Mouse (Mus musculus): ENCODE data around the gene Ndrg3. TPM values are rescaled to one million over a fixed set of nuclear protein-coding genes. Genes with fewer than 3 reads are reported as not detected.

Ndrg3 gene
- total and polyA plus RNA-seq, 3 experiments, result 16.6 to 27.5 (median 21.8) TPM

- peaks cover 3 to 23% of the 10 kb centered on the region in 2 experiments for H3K36me3 ChIP-seq (replicated peaks in 1 of 2; ENCODE audit: control insufficient read depth in 1 of 2, insufficient read depth in 1 of 2, low read length in 1 of 2)
- dilution Hi-C loops (cut with MboI; ENCODE audit: extremely low pct_ligation_motif_present, extremely low pct_unique_long_range_greater_than_20kb, low sequenced_read_pairs), result no loop called here
- in situ Hi-C loops (cut with MboI; ENCODE audit: low pct_ligation_motif_present, low pct_unique_long_range_greater_than_20kb, low sequenced_read_pairs), result no loop called here
- no peak overlapping the region for H3K4me3 ChIP-seq (replicated peaks in 1 of 3; ENCODE audit: low read depth in 2 of 3, low read length in 2 of 3, poor library complexity in 1 of 3)
- no peaks in the 10 kb centered on the region for H3K9me3 ChIP-seq (replicated peaks; ENCODE audit: low read length)
- H3K9ac ChIP-seq (ENCODE audit: insufficient read depth, low read depth), result no peak overlapping the region
- H3K27me3 ChIP-seq (replicated peaks), result no peaks in the 10 kb centered on the region
- no peak for TF ChIP-seq USF1 (IDR thresholded peaks at IDR 0.05; ENCODE audit: low read depth, low read length)
- no peak for TF ChIP-seq KAT2A (IDR thresholded peaks at IDR 0.05; ENCODE audit: insufficient replicate concordance, low read length)
- no peak for TF ChIP-seq CHD1 (IDR thresholded peaks at IDR 0.05; ENCODE audit: low read depth, low read length)
- peaks cover 3 to 18% of the 10 kb centered on the region in 2 experiments; a peak in 3 of 4 replicates for H3K4me1 ChIP-seq (ENCODE audit: control insufficient read depth in 1 of 2, insufficient read depth in 2 of 2)
- H3K79me2 ChIP-seq (replicated peaks; ENCODE audit: control insufficient read depth, extremely low read depth, insufficient read depth, poor library complexity, severe bottlenecking), result no peaks in the 10 kb centered on the region
- no peak for DNase-seq (ENCODE audit: extremely low read depth)
- H3K27ac ChIP-seq (ENCODE audit: insufficient read depth, low read depth), result no peak overlapping the region
- no peak overlapping the region for H3K4me2 ChIP-seq (ENCODE audit: insufficient read depth, low read depth, poor library complexity, severe bottlenecking)
These were observed 33.2 kb downstream of the Ndrg3 start for GRCm38 (mm10) chr2:156958496-156959252.

GRCm38 (mm10) chr2:156957035-156957434 is 34.8 kb downstream of the Ndrg3 start:
- dilution Hi-C loops (cut with MboI; ENCODE audit: extremely low pct_ligation_motif_present, extremely low pct_unique_long_range_greater_than_20kb, low sequenced_read_pairs), result no loop called here
- H3K27me3 ChIP-seq (replicated peaks), result no peaks in the 10 kb centered on the region
- H3K4me2 ChIP-seq (ENCODE audit: insufficient read depth, low read depth, poor library complexity, severe bottlenecking), result no peak overlapping the region
- in situ Hi-C loops (cut with MboI; ENCODE audit: low pct_ligation_motif_present, low pct_unique_long_range_greater_than_20kb, low sequenced_read_pairs), result no loop called here
- TF ChIP-seq NRF1 (IDR thresholded peaks at IDR 0.05; ENCODE audit: low read depth, low read length) (no peak), ZC3H11A (IDR thresholded peaks at IDR 0.05; ENCODE audit: low read depth, low read length) (no peak), SMC3 (IDR thresholded peaks at IDR 0.05; ENCODE audit: low read depth, low read length) (no peak), USF1 (IDR thresholded peaks at IDR 0.05; ENCODE audit: low read depth, low read length) (no peak), EP300 (IDR thresholded peaks at IDR 0.05; ENCODE audit: low read length) (no peak), MYC (IDR thresholded peaks at IDR 0.05; ENCODE audit: low read depth, low read length) (no peak), MEF2A (IDR thresholded peaks at IDR 0.05; ENCODE audit: borderline replicate concordance, low read depth, low read length) (no peak), NELFE (IDR thresholded peaks at IDR 0.05; ENCODE audit: low read depth, low read length) (no peak), MAZ (IDR thresholded peaks at IDR 0.05; ENCODE audit: low read depth, low read length) (no peak), ELF1 (IDR thresholded peaks at IDR 0.05; ENCODE audit: low read depth, low read length) (no peak), ETS1 (conservative IDR thresholded peaks at IDR 0.05; ENCODE audit: low read depth, low read length) (no peak), MAFK (IDR thresholded peaks at IDR 0.05; ENCODE audit: insufficient replicate concordance, low read length) (no peak), RAD21 (IDR thresholded peaks at IDR 0.05; ENCODE audit: low read depth, low read length) (no peak), KAT2A (IDR thresholded peaks at IDR 0.05; ENCODE audit: insufficient replicate concordance, low read length) (no peak), JUN (IDR thresholded peaks at IDR 0.05; ENCODE audit: insufficient read depth, low read depth, low read length) (no peak), ZMIZ1 (IDR thresholded peaks at IDR 0.05; ENCODE audit: low read depth, low read length) (no peak), CHD2 (IDR thresholded peaks at IDR 0.05; ENCODE audit: low read length) (no peak), TBP (conservative IDR thresholded peaks at IDR 0.05; ENCODE audit: low read depth, low read length) (no peak), UBTF (IDR thresholded peaks at IDR 0.05; ENCODE audit: low read depth, low read length) (no peak)
- no peak overlapping the region for H3K9ac ChIP-seq (ENCODE audit: insufficient read depth, low read depth)
- H3K4me3 ChIP-seq (replicated peaks in 1 of 3; ENCODE audit: low read depth in 2 of 3, low read length in 2 of 3, poor library complexity in 1 of 3), result no peak overlapping the region
- H3K79me2 ChIP-seq (replicated peaks; ENCODE audit: control insufficient read depth, extremely low read depth, insufficient read depth, poor library complexity, severe bottlenecking), result no peaks in the 10 kb centered on the region
- peaks cover 3 to 14% of the 10 kb centered on the region in 2 experiments; a peak in 3 of 4 replicates for H3K4me1 ChIP-seq (ENCODE audit: control insufficient read depth in 1 of 2, insufficient read depth in 2 of 2)
- no peaks in the 10 kb centered on the region for H3K9me3 ChIP-seq (replicated peaks; ENCODE audit: low read length)
- no peak for DNase-seq (ENCODE audit: extremely low read depth)
- no peak overlapping the region for H3K27ac ChIP-seq (ENCODE audit: insufficient read depth, low read depth)
- peaks cover 3 to 24% of the 10 kb centered on the region in 2 experiments for H3K36me3 ChIP-seq (replicated peaks in 1 of 2; ENCODE audit: control insufficient read depth in 1 of 2, insufficient read depth in 1 of 2, low read length in 1 of 2)
